16 mouse cellular contexts compared by ENCODE assay signal in the genomic region with DNA sequence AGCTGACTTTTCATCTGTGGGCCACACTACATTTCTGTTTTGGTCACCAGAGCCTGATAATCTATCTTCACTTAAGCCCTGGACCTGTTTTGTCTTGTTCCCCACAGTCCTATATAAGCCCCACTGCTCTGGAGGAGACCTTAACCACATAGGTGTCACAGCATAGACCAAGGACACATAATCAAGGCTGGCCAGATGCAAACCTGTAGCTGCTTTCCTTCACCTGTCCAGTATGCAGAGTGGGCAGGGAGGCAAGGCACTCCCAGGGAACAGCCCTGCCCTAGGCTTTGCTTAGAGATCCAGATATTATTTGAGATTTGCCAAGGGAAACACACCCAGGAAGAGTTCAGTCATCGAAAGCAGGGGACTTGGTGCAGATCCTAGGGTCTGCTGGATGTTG.
DNase-seq lines count a peak whose midpoint lies in the region; ATAC-seq lines count a peak whose summit lies in the region.
"Had no signal": no experiment of that assay in that cellular context is flagged by ENCODE, and none has a peak within 500 bp of the region (broad histone marks: within the 10 kb centered on the region; RNA-seq: fewer than 3 reads in every experiment).

No protein-coding gene starts in this region.

- no peak overlapping the region for H3K4me3 ChIP-seq in forebrain, embryonic 10.5 days
- no peak overlapping the region for H3K4me3 ChIP-seq in forebrain, embryonic 16.5 days (replicated peaks; ENCODE audit: low read length)
- no peak overlapping the region for H3K4me3 ChIP-seq in heart, embryonic 16.5 days (ENCODE audit: low read length)
- H3K4me3 ChIP-seq in lung, embryonic 16.5 days (ENCODE audit: low read length), result no peak overlapping the region
- H3K4me3 ChIP-seq in limb, embryonic 12.5 days (replicated peaks), result no peak overlapping the region
- H3K4me3 ChIP-seq: embryonic facial prominence, embryonic 15.5 days; midbrain, embryonic 15.5 days; myocyte had no signal

- WGBS in forebrain, embryonic 10.5 days, result 97% methylated on average over 1 of the region's 1 CpGs
- WGBS in forebrain, embryonic 16.5 days, result 97% methylated on average over 1 of the region's 1 CpGs
- 78% methylated on average over 1 of the region's 1 CpGs for WGBS in heart, embryonic 16.5 days
- WGBS in lung, embryonic 16.5 days, result 78% methylated on average over 1 of the region's 1 CpGs
- WGBS in limb, embryonic 12.5 days, result 95% methylated on average over 1 of the region's 1 CpGs

- H3K9me3 ChIP-seq in forebrain, embryonic 10.5 days, result no peaks in the 10 kb centered on the region
- H3K9me3 ChIP-seq in forebrain, embryonic 16.5 days (ENCODE audit: control insufficient read depth, low read length), result no peaks in the 10 kb centered on the region
- no peaks in the 10 kb centered on the region for H3K9me3 ChIP-seq in heart, embryonic 16.5 days (replicated peaks; ENCODE audit: control insufficient read depth, low read length)
- no peaks in the 10 kb centered on the region for H3K9me3 ChIP-seq in lung, embryonic 16.5 days (ENCODE audit: control insufficient read depth, low read length)
- no peaks in the 10 kb centered on the region for H3K9me3 ChIP-seq in limb, embryonic 12.5 days
- H3K9me3 ChIP-seq: embryonic facial prominence, embryonic 15.5 days; midbrain, embryonic 15.5 days had no signal

- H3K4me1 ChIP-seq in forebrain, embryonic 10.5 days, result peaks cover 31% of the 10 kb centered on the region
- H3K4me1 ChIP-seq in forebrain, embryonic 16.5 days (replicated peaks; ENCODE audit: control insufficient read depth, insufficient read depth, low read length), result 0 out of 2 replicates have a peak, but pooled peaks cover 2% of the 10 kb centered on the region
- peaks cover 21% of the 10 kb centered on the region for H3K4me1 ChIP-seq in heart, embryonic 16.5 days (ENCODE audit: control insufficient read depth, insufficient read depth, low read length)
- peaks cover 10% of the 10 kb centered on the region for H3K4me1 ChIP-seq in lung, embryonic 16.5 days (replicated peaks; ENCODE audit: control insufficient read depth, insufficient read depth, low read length)
- H3K4me1 ChIP-seq in limb, embryonic 12.5 days (replicated peaks), result peaks cover 35% of the 10 kb centered on the region
- H3K4me1 ChIP-seq: embryonic facial prominence, embryonic 15.5 days; midbrain, embryonic 15.5 days had no signal

- peak overlapping the region; percentile 81 for H3K27ac ChIP-seq in forebrain, embryonic 10.5 days
- H3K27ac ChIP-seq in forebrain, embryonic 16.5 days (ENCODE audit: low read length), result no peak overlapping the region
- no peak overlapping the region for H3K27ac ChIP-seq in heart, embryonic 16.5 days (ENCODE audit: low read length)
- H3K27ac ChIP-seq in lung, embryonic 16.5 days (ENCODE audit: low read length), result peak overlapping the region; percentile 40; the same call in 1 of the 2 replicates
- H3K27ac ChIP-seq in limb, embryonic 12.5 days, result peak overlapping the region; percentile 37; the same call in 1 of the 2 replicates
- H3K27ac ChIP-seq: embryonic facial prominence, embryonic 15.5 days; macrophage; midbrain, embryonic 15.5 days had no signal

- H3K9ac ChIP-seq in forebrain, embryonic 16.5 days (replicated peaks; ENCODE audit: low read depth, low read length), result no peak overlapping the region
- H3K9ac ChIP-seq in heart, embryonic 16.5 days (ENCODE audit: low read length), result no peak overlapping the region
- H3K9ac ChIP-seq in lung, embryonic 16.5 days (ENCODE audit: low read length), result no peak overlapping the region; the same call in 1 of the 2 replicates
- H3K9ac ChIP-seq in limb, embryonic 12.5 days (replicated peaks), result no peak overlapping the region
- H3K9ac ChIP-seq: embryonic facial prominence, embryonic 15.5 days; midbrain, embryonic 15.5 days had no signal

- no peak for ATAC-seq in forebrain, embryonic 16.5 days
- 0 out of 2 replicates have a peak, but pooled peaks have one; percentile 11 for ATAC-seq in heart, embryonic 16.5 days (replicated peaks; ENCODE audit: extremely low read depth, insufficient read depth, low FRiP score)
- no peak for ATAC-seq in lung, embryonic 16.5 days (ENCODE audit: low read depth)
- ATAC-seq in limb, embryonic 12.5 days (ENCODE audit: insufficient number of reproducible peaks, insufficient read depth, low FRiP score, low TSS enrichment, low read depth), result 0 out of 2 replicates have a peak, but pooled peaks have one; percentile 8
- ATAC-seq in megakaryocyte, adult 5-6 weeks (ENCODE audit: poor library complexity, severe bottlenecking), result no peak
- ATAC-seq: activated CD4-positive, CD25-positive, alpha-beta regulatory T cell, adult 4 months; midbrain, embryonic 15.5 days had no signal

- intact Hi-C loops in heart, postnatal 10 days (cut with DNase I), result no loop called here

- H3K27me3 ChIP-seq in forebrain, embryonic 10.5 days (ENCODE audit: poor library complexity, severe bottlenecking), result peaks cover 19% of the 10 kb centered on the region
- no peaks in the 10 kb centered on the region for H3K27me3 ChIP-seq in forebrain, embryonic 16.5 days (replicated peaks; ENCODE audit: control insufficient read depth, insufficient read depth, low read length)
- no peaks in the 10 kb centered on the region for H3K27me3 ChIP-seq in heart, embryonic 16.5 days (ENCODE audit: control insufficient read depth, insufficient read depth, low read length)
- H3K27me3 ChIP-seq in lung, embryonic 16.5 days (ENCODE audit: control insufficient read depth, insufficient read depth, low read depth, low read length), result no peaks in the 10 kb centered on the region
- H3K27me3 ChIP-seq in limb, embryonic 12.5 days, result no peaks in the 10 kb centered on the region
- H3K27me3 ChIP-seq: embryonic facial prominence, embryonic 15.5 days; midbrain, embryonic 15.5 days had no signal

- no peaks in the 10 kb centered on the region for H3K36me3 ChIP-seq in forebrain, embryonic 10.5 days (replicated peaks)
- H3K36me3 ChIP-seq in forebrain, embryonic 16.5 days (ENCODE audit: control insufficient read depth, insufficient read depth), result no peaks in the 10 kb centered on the region
- no peaks in the 10 kb centered on the region for H3K36me3 ChIP-seq in heart, embryonic 16.5 days (ENCODE audit: control insufficient read depth, insufficient read depth)
- no peaks in the 10 kb centered on the region for H3K36me3 ChIP-seq in lung, embryonic 16.5 days (ENCODE audit: control insufficient read depth, insufficient read depth, low read length)
- no peaks in the 10 kb centered on the region for H3K36me3 ChIP-seq in limb, embryonic 12.5 days
- H3K36me3 ChIP-seq: embryonic facial prominence, embryonic 15.5 days; midbrain, embryonic 15.5 days had no signal

- no peak overlapping the region for H3K4me2 ChIP-seq in forebrain, embryonic 16.5 days (ENCODE audit: low read length)
- no peak overlapping the region for H3K4me2 ChIP-seq in heart, embryonic 16.5 days (ENCODE audit: low read depth, low read length)
- no peak overlapping the region for H3K4me2 ChIP-seq in lung, embryonic 16.5 days (ENCODE audit: low read depth, low read length)
- 0 out of 2 replicates have a peak overlapping the region, but pooled peaks have one; percentile 25 for H3K4me2 ChIP-seq in limb, embryonic 12.5 days
- H3K4me2 ChIP-seq: embryonic facial prominence, embryonic 15.5 days; midbrain, embryonic 15.5 days had no signal

- DNase-seq in forebrain, embryonic 10.5 days (ENCODE audit: extremely low spot score, low spot score), result no peak
- no peak for DNase-seq in heart, postnatal 10 days
- DNase-seq in lung, postnatal 36 days, result no peak
- DNase-seq: adrenal gland, postnatal 14 days; cerebellum, adult 9-11 months; thymus, postnatal 36 days had no signal

Comparison
In these comparisons a context has a peak if more than half of its experiments do, and no peak if none do; other contexts are left out.
1. H3K27ac ChIP-seq: peak in forebrain, embryonic 10.5 days (single experiment), lung, embryonic 16.5 days (single experiment) and limb, embryonic 12.5 days (single experiment); none in forebrain, embryonic 16.5 days (single experiment) and heart, embryonic 16.5 days (single experiment).
2. ATAC-seq: peak in heart, embryonic 16.5 days (single experiment) and limb, embryonic 12.5 days (single experiment); none in forebrain, embryonic 16.5 days (single experiment), lung, embryonic 16.5 days (single experiment) and megakaryocyte, adult 5-6 weeks (single experiment).